Mouse (Mus musculus): ENCODE measurements at regions not wholly inside any gene's neighbourhood (a gene's known extent, or its start where the extent isn't known, plus 50 kb on each side); places are given as distances from the start of the nearest gene placed in this dataset.

- DNase-seq (ENCODE audit: low spot score in 2 of 2): no peak
- intact Hi-C loops (cut with DNase I): no loop called here
These were observed 54.5 kb upstream of the Cmc1 start for GRCm38 (mm10) chr9:118204456-118204855.

- intact Hi-C loops (cut with DNase I): no loop called here
- no peak for DNase-seq (ENCODE audit: low spot score in 2 of 2)
These were observed 56.5 kb upstream of the Cmc1 start for GRCm38 (mm10) chr9:118206483-118206882.

- intact Hi-C loops (cut with DNase I): no loop called here
- DNase-seq (ENCODE audit: low spot score in 2 of 2): no peak
These were observed 69.7 kb upstream of the Cmc1 start for GRCm38 (mm10) chr9:118219696-118220095.

GRCm38 (mm10) chr9:118221186-118221585, 71.2 kb upstream of the Cmc1 start:
- intact Hi-C loops (cut with DNase I): no loop called here
- no peak for DNase-seq (ENCODE audit: low spot score in 2 of 2)

DNA sequence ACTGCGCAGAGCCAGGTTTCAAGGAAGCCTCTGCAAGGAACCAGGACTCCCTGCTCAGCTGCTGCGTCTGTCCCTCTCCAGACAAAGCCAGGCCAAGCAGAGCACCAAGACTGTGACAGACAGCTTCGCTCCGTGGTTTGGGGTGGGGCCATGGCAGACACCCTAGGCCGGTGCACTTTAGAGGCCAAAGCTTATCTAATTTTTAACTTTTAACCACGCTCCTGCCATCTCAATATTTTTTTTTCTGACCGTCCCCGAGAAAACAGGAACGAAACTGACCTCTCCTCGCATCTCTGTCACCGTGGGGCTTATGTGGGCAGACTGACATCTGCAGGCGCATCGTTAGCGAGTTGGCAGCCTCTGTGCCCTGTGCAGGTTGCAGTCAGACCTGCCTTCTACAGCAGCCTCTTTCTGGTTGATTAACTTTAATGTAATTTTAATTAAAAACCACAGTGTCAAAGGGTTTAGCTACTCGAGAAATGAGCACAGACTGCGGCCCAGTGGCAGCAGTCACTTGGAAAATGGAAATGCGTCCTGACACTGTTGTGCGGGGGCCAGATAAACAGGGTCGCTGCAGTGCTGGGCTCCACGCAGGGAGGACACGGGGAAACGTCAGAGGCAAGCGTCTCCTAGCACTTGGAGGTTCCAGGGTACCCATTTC, 77.6 kb upstream of the Cmc1 start:
- DNase-seq (ENCODE audit: low spot score in 2 of 2): no peak
- intact Hi-C loops (cut with DNase I): no loop called here

GRCm38 (mm10) chr9:118228691-118229427, 78.9 kb upstream of the Cmc1 start:
- intact Hi-C loops (cut with DNase I): no loop called here

DNA sequence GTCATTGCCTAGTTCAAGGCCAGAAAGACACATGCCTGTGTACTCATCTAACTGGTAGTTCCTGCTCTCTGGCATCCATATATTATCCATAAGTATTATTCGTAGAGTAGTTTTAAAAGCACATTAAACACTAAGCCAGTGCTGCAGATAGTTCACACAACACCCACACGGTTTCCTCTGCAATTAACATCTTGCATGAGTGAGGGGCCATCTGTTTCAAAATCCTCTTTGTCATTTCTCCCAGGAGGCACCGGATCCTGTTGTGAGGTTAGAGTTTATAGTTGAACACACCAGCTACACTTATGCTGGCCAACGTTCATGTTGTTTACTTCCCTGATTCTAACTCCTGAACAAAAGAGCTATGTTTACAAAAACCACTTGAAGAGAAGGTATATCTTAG, 90.7 kb upstream of the Cmc1 start:
- intact Hi-C loops (cut with DNase I): no loop called here
- DNase-seq (ENCODE audit: low spot score in 2 of 2): no peak

More at GRCm38 (mm10) chr9:118228691-118229427, 78.9 kb upstream of the Cmc1 start:
- DNase-seq (ENCODE audit: low spot score in 2 of 2): no peak

- intact Hi-C loops (cut with DNase I): no loop called here
- DNase-seq (ENCODE audit: low spot score in 2 of 2): no peak
These were observed 97.0 kb upstream of the Cmc1 start for GRCm38 (mm10) chr9:118246820-118247628.

GRCm38 (mm10) chr9:118253829-118254228, 103.9 kb upstream of the Cmc1 start:
- intact Hi-C loops (cut with DNase I): no loop called here
- DNase-seq (ENCODE audit: low spot score in 2 of 2): no peak

- intact Hi-C loops (cut with DNase I): no loop called here
- no peak for DNase-seq (ENCODE audit: low spot score in 2 of 2)
These were observed 105.3 kb upstream of the Cmc1 start for GRCm38 (mm10) chr9:118255200-118255733.

DNA sequence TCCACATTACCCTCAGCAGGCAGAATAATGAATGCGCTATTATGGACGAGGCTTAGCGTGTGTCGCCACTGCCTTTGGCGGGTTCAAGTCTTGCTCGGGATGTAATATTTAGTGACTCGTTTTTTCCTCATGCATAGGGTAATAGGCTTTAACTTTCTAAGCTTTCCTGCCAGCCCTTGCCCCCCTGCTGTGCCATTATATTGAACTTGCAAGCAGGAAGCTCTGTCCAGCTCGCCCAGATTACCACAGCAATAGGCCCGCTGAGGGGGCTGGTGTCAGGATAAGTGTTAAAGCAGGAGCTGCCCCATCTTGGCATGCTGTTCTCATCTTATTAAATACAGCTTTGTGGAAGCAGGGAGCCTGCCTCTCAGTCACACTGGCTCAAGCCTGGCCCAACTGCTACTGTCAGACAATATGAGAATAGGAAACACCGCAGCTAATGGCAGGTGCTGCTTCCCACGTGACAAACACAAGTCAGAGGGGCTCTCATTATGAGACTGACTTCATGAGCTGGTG, 105.8 kb upstream of the Cmc1 start:
- DNase-seq (ENCODE audit: low spot score in 2 of 2): no peak
- intact Hi-C loops (cut with DNase I): no loop called here

- intact Hi-C loops (cut with DNase I): no loop called here
- no peak for DNase-seq (ENCODE audit: low spot score in 2 of 2)
These were observed 116.3 kb upstream of the Cmc1 start for GRCm38 (mm10) chr9:118266298-118266697.

DNA sequence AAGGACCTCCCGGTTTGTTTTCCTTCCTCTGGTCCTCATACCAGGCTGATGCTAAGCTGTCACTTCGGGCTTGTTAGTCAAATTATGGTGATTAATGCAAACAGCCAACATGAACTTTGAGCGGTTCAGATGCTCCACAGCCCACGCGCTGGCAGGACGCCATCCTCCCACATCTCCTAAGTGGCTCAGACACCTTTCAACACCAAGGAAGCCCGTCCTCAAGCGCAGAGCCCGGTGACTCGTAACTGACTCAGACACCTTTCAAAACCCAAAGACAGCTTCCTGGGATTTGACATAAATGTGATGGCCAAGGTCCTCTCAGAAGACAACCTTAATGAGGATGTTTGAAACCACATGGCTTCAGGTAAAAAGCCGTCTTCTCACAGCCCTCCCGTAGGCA, 121.7 kb upstream of the Cmc1 start:
- intact Hi-C loops (cut with DNase I): no loop called here
- no peak for DNase-seq (ENCODE audit: low spot score in 2 of 2)

- intact Hi-C loops (cut with DNase I): no loop called here
- no peak for DNase-seq (ENCODE audit: low spot score in 2 of 2)
These were observed 122.9 kb upstream of the Cmc1 start for GRCm38 (mm10) chr9:118272713-118273407.

GRCm38 (mm10) chr9:118285481-118285880, 135.5 kb upstream of the Cmc1 start:
- DNase-seq (ENCODE audit: low spot score in 2 of 2): no peak
- intact Hi-C loops (cut with DNase I): no loop called here

DNA sequence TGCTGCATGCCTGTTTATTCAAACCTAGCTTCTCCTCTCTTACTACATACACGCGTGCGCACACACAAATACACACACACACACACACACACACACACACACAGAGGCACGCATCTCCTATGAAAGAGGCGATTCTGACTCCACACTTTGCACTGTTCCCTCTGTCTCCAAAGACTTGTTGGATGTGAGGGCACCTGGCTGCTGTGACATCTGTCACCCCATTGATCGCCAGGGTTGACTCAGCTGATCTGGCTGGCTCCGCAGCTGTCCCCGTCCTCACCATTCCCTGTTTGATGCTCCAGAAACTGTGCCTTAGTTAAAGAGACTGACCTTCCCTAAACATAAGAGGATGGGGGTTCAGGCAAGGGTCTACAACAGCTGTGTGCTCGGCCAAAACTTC, 137.6 kb upstream of the Cmc1 start:
- no peak for DNase-seq (ENCODE audit: low spot score in 2 of 2)
- intact Hi-C loops (cut with DNase I): no loop called here

DNA sequence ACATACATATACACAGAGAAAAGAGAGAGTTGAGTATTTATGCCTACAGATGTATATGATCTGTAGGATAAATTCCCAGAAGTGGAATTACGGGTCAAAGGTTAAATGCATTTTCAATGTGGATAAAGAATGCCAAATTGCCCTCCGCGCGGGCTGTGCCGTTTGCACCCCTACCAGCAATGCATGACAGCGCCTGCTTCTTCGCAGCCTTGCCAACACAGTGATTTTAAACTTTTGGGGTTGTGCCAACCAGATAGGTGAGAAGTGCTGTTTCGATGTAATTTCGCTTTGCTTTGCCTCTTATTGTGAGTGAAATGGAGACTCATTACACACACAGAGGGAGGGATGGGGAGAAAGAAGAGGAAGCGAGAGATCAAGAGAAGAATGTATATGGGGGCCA, 142.9 kb upstream of the Cmc1 start:
- no peak for DNase-seq (ENCODE audit: low spot score in 2 of 2)
- intact Hi-C loops (cut with DNase I): no loop called here

- no peak for DNase-seq (ENCODE audit: low spot score in 2 of 2)
- intact Hi-C loops (cut with DNase I): no loop called here
These were observed 144.0 kb upstream of the Cmc1 start for GRCm38 (mm10) chr9:118294011-118294410.

GRCm38 (mm10) chr9:118302785-118303384, 152.9 kb upstream of the Cmc1 start:
- intact Hi-C loops (cut with DNase I): no loop called here
- no peak for DNase-seq (ENCODE audit: low spot score in 2 of 2)

Measured in left cerebral cortex, postnatal 36 days (tissue).